Mouse (Mus musculus): ENCODE measurements around the gene Sufu. TPM values are rescaled to one million over a fixed set of nuclear protein-coding genes. Genes with fewer than 3 reads are reported as not detected.

The Sufu gene
- polyA plus RNA-seq, 1 experiment: 18.6 TPM

DNA sequence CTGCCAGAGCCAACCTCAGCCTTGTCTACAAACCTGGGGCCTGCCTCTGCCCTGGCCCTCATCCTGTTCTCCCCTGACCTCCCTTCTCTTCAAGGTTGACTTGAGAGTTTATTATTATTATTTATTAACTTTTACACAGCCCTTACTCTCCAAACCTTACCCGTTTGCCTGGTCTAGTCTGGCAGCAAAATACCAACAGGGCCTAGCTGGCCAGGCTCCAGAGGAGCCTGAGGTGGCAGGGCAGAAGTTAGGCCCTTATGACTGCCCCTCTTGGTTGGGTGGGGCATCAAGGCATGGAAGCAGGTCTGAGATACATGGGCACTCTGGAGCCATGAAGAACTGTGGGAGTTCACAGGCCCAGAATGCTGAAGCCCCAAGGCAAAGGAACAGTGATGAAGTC is 111.1 kb downstream of the Sufu start:
- 69% methylated on average over 1 of the region's 1 CpGs for WGBS
- Histone ChIP-seq H3K27me3 (ENCODE audit: control insufficient read depth, insufficient read depth, low read length) (no peaks in the 10 kb centered on the region), H3K36me3 (ENCODE audit: control insufficient read depth, insufficient read depth, low read length) (peaks cover 12% of the 10 kb centered on the region), H3K27ac (ENCODE audit: insufficient read depth, low read length) (0 out of 2 replicates have a peak overlapping the region, but pooled peaks have one; percentile 19), H3K4me1 (ENCODE audit: control insufficient read depth, insufficient read depth, insufficient read length) (peaks cover 57% of the 10 kb centered on the region), H3K4me3 (ENCODE audit: extremely low read depth, insufficient read depth, insufficient read length) (no peak overlapping the region)
- TF ChIP-seq POLR2A (IDR thresholded peaks at IDR 0.05; ENCODE audit: low read depth, low read length) (no peak), CTCF (IDR thresholded peaks at IDR 0.05; ENCODE audit: extremely low read depth, insufficient read depth, insufficient read length, insufficient replicate concordance) (no peak)
- no peak for DNase-seq (ENCODE audit: low read depth in 1 of 2, low spot score in 2 of 2)

- 0 out of 2 replicates have a peak overlapping the region, but pooled peaks have one; percentile 43 for H3K27ac ChIP-seq (ENCODE audit: insufficient read depth, low read length)
- peaks cover 18% of the 10 kb centered on the region for H3K36me3 ChIP-seq (ENCODE audit: control insufficient read depth, insufficient read depth, low read length)
These were observed 112.0 kb downstream of the Sufu start for GRCm38 (mm10) chr19:46508738-46509137.

GRCm38 (mm10) chr19:46509202-46509601 is 112.5 kb downstream of the Sufu start:
- peak overlapping the region; percentile 43 for H3K27ac ChIP-seq (ENCODE audit: insufficient read depth, low read length)
- no peak for DNase-seq (ENCODE audit: low read depth in 1 of 2, low spot score in 2 of 2)
- no peaks in the 10 kb centered on the region for H3K27me3 ChIP-seq (ENCODE audit: control insufficient read depth, insufficient read depth, low read length)
- H3K4me3 ChIP-seq (ENCODE audit: extremely low read depth, insufficient read depth, insufficient read length): no peak overlapping the region
- 63% methylated on average over 3 of the region's 3 CpGs for WGBS
- H3K36me3 ChIP-seq (ENCODE audit: control insufficient read depth, insufficient read depth, low read length): peaks cover 22% of the 10 kb centered on the region
- no peak for TF ChIP-seq CTCF (IDR thresholded peaks at IDR 0.05; ENCODE audit: extremely low read depth, insufficient read depth, insufficient read length, insufficient replicate concordance)
- no peak for TF ChIP-seq POLR2A (IDR thresholded peaks at IDR 0.05; ENCODE audit: low read depth, low read length)
- peaks cover 57% of the 10 kb centered on the region for H3K4me1 ChIP-seq (ENCODE audit: control insufficient read depth, insufficient read depth, insufficient read length)

More at GRCm38 (mm10) chr19:46508738-46509137, 112.0 kb downstream of the Sufu start:
- peaks cover 57% of the 10 kb centered on the region for H3K4me1 ChIP-seq (ENCODE audit: control insufficient read depth, insufficient read depth, insufficient read length)
- 65% methylated on average over 3 of the region's 3 CpGs for WGBS
- H3K4me3 ChIP-seq (ENCODE audit: extremely low read depth, insufficient read depth, insufficient read length): no peak overlapping the region
- DNase-seq (ENCODE audit: low read depth in 1 of 2, low spot score in 2 of 2): no peak
- H3K27me3 ChIP-seq (ENCODE audit: control insufficient read depth, insufficient read depth, low read length): no peaks in the 10 kb centered on the region
- no peak for TF ChIP-seq CTCF (IDR thresholded peaks at IDR 0.05; ENCODE audit: extremely low read depth, insufficient read depth, insufficient read length, insufficient replicate concordance)
- TF ChIP-seq POLR2A (IDR thresholded peaks at IDR 0.05; ENCODE audit: low read depth, low read length): no peak

DNA sequence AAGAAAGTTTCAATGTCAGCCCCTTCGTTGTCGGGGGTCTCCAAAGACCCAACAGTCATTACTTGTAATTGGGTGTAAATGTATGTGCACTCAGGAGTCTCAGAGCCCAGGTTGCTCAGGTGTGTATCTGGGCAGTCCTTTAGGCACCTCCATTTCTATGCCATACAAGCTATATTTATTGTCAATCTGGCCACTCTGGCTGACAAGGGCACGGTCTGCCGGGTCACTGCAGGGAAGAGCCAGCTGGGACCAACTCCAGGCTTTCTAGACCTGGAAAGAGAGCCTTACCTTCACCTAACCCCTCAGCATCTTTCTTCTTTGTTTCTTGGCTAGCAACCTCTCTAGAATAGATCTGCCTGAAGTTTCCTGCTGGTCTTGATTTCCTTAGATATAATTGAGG is 113.0 kb downstream of the Sufu start:
- Histone ChIP-seq H3K4me1 (ENCODE audit: control insufficient read depth, insufficient read depth, insufficient read length) (peaks cover 57% of the 10 kb centered on the region), H3K27me3 (ENCODE audit: control insufficient read depth, insufficient read depth, low read length) (no peaks in the 10 kb centered on the region), H3K27ac (ENCODE audit: insufficient read depth, low read length) (0 out of 2 replicates have a peak overlapping the region, but pooled peaks have one; percentile 20), H3K36me3 (ENCODE audit: control insufficient read depth, insufficient read depth, low read length) (peaks cover 27% of the 10 kb centered on the region), H3K4me3 (ENCODE audit: extremely low read depth, insufficient read depth, insufficient read length) (no peak overlapping the region)
- WGBS: 80% methylated on average over 4 of the region's 4 CpGs
- TF ChIP-seq CTCF (IDR thresholded peaks at IDR 0.05; ENCODE audit: extremely low read depth, insufficient read depth, insufficient read length, insufficient replicate concordance): no peak
- TF ChIP-seq POLR2A (IDR thresholded peaks at IDR 0.05; ENCODE audit: low read depth, low read length): no peak
- DNase-seq (ENCODE audit: low read depth in 1 of 2, low spot score in 2 of 2): no peak

DNA sequence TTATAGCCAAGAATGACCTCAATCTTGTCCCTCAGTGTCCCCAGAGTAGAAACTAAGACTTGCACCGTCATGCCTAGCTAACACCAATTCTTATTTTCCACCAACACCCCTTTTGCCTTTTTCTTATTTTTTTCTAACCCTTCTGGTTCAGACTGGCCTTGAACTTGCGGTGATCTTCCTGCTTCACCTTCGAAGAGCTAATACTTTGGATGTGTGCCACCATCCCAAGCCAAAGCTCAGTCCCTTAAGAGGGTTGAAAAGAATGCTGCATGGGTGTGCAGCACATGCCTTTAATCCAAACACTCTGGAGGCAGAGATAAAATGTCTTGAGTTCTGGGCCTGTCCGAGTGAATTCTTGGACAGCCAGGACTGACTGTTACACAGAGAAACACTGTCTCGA is 113.7 kb downstream of the Sufu start:
- DNase-seq (ENCODE audit: low read depth in 1 of 2, low spot score in 2 of 2): no peak
- 66% methylated on average over 5 of the region's 5 CpGs for WGBS
- Histone ChIP-seq H3K36me3 (ENCODE audit: control insufficient read depth, insufficient read depth, low read length) (peaks cover 33% of the 10 kb centered on the region), H3K4me1 (ENCODE audit: control insufficient read depth, insufficient read depth, insufficient read length) (peaks cover 50% of the 10 kb centered on the region), H3K27me3 (ENCODE audit: control insufficient read depth, insufficient read depth, low read length) (no peaks in the 10 kb centered on the region), H3K27ac (ENCODE audit: insufficient read depth, low read length) (peak overlapping the region; percentile 56), H3K4me3 (ENCODE audit: extremely low read depth, insufficient read depth, insufficient read length) (no peak overlapping the region)
- no peak for TF ChIP-seq CTCF (IDR thresholded peaks at IDR 0.05; ENCODE audit: extremely low read depth, insufficient read depth, insufficient read length, insufficient replicate concordance)
- no peak for TF ChIP-seq POLR2A (IDR thresholded peaks at IDR 0.05; ENCODE audit: low read depth, low read length)

GRCm38 (mm10) chr19:46510824-46511223 is 114.1 kb downstream of the Sufu start:
- H3K27ac ChIP-seq (ENCODE audit: insufficient read depth, low read length): peak overlapping the region; percentile 56
- peaks cover 46% of the 10 kb centered on the region for H3K4me1 ChIP-seq (ENCODE audit: control insufficient read depth, insufficient read depth, insufficient read length)
- WGBS: 28% methylated on average over 3 of the region's 3 CpGs

GRCm38 (mm10) chr19:46511263-46511662 is 114.6 kb downstream of the Sufu start:
- Histone ChIP-seq H3K4me1 (ENCODE audit: control insufficient read depth, insufficient read depth, insufficient read length) (peaks cover 43% of the 10 kb centered on the region; the same call in 1 of the 2 replicates), H3K36me3 (ENCODE audit: control insufficient read depth, insufficient read depth, low read length) (peaks cover 37% of the 10 kb centered on the region), H3K27me3 (ENCODE audit: control insufficient read depth, insufficient read depth, low read length) (no peaks in the 10 kb centered on the region), H3K27ac (ENCODE audit: insufficient read depth, low read length) (peak overlapping the region; percentile 55), H3K4me3 (ENCODE audit: extremely low read depth, insufficient read depth, insufficient read length) (no peak overlapping the region)
- 52% methylated on average over 10 of the region's 10 CpGs for WGBS
- peak in 1 of 2 experiments; percentile 64 for DNase-seq (ENCODE audit: low read depth in 1 of 2, low spot score in 2 of 2)
- TF ChIP-seq CTCF (IDR thresholded peaks at IDR 0.05; ENCODE audit: extremely low read depth, insufficient read depth, insufficient read length, insufficient replicate concordance) (no peak), POLR2A (IDR thresholded peaks at IDR 0.05; ENCODE audit: low read depth, low read length) (no peak)

More at GRCm38 (mm10) chr19:46510824-46511223, 114.1 kb downstream of the Sufu start:
- Histone ChIP-seq H3K36me3 (ENCODE audit: control insufficient read depth, insufficient read depth, low read length) (peaks cover 36% of the 10 kb centered on the region), H3K27me3 (ENCODE audit: control insufficient read depth, insufficient read depth, low read length) (no peaks in the 10 kb centered on the region), H3K4me3 (ENCODE audit: extremely low read depth, insufficient read depth, insufficient read length) (no peak overlapping the region)
- TF ChIP-seq POLR2A (IDR thresholded peaks at IDR 0.05; ENCODE audit: low read depth, low read length) (no peak), CTCF (IDR thresholded peaks at IDR 0.05; ENCODE audit: extremely low read depth, insufficient read depth, insufficient read length, insufficient replicate concordance) (peak; percentile 45; the same call in 1 of the 2 replicates)
- DNase-seq (ENCODE audit: low read depth in 1 of 2, low spot score in 2 of 2): no peak
